ENCODE assay signal across 24 mouse cellular contexts in the genomic region with DNA sequence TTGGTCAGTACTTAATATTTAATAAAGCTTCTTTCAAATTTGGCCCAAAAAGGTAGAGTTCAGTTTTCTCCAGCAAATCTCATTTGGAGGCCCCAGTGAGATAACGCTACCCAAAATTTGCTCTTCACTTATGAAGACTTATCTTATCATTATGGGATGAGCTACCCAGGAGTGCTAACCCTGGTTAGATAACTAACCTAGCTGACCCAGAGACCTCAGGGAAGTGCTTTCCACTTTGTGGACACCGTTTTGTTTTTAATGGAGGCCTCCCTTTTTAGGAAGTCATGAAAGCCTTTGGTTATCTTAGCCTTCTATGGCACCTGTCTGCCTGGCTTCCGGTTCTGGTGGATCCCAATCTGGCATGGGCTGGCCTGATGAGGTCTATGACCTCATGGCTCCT.
"Had no signal": no experiment of that assay in that cellular context is flagged by ENCODE, and none has a peak within 500 bp of the region (broad histone marks: within the 10 kb centered on the region; RNA-seq: fewer than 3 reads in every experiment).

No protein-coding gene starts in this region.

- H3K9ac ChIP-seq: heart, embryonic 12.5 days; hindbrain, embryonic 13.5 days; hindbrain, embryonic 15.5 days; kidney, embryonic 15.5 days; limb, embryonic 13.5 days; limb, embryonic 15.5 days; liver, embryonic 14.5 days had no signal

- H3K9me3 ChIP-seq: heart, embryonic 10.5 days; heart, embryonic 12.5 days; hindbrain, embryonic 13.5 days; hindbrain, embryonic 15.5 days; kidney, embryonic 15.5 days; limb, embryonic 13.5 days; limb, embryonic 15.5 days had no signal

- H3K4me2 ChIP-seq: heart, embryonic 12.5 days; hindbrain, embryonic 13.5 days; hindbrain, embryonic 15.5 days; kidney, embryonic 15.5 days; limb, embryonic 13.5 days; limb, embryonic 15.5 days had no signal

- H3K36me3 ChIP-seq: heart, embryonic 10.5 days; heart, embryonic 12.5 days; hindbrain, embryonic 13.5 days; hindbrain, embryonic 15.5 days; kidney, embryonic 15.5 days; limb, embryonic 13.5 days had no signal

- H3K4me3 ChIP-seq: heart, embryonic 10.5 days; heart, embryonic 12.5 days; hindbrain, embryonic 13.5 days; hindbrain, embryonic 15.5 days; kidney, embryonic 15.5 days; layer of hippocampus, adult 2 months; limb, embryonic 13.5 days; limb, embryonic 15.5 days had no signal

- H3K27me3 ChIP-seq: heart, embryonic 12.5 days; hindbrain, embryonic 13.5 days; hindbrain, embryonic 15.5 days; kidney, embryonic 15.5 days; limb, embryonic 13.5 days; limb, embryonic 15.5 days had no signal

- H3K4me1 ChIP-seq: limb, embryonic 15.5 days had no signal

- DNase-seq: gastrocnemius, postnatal 14 days; gastrocnemius, postnatal 36 days; heart, adult 18-20 months; heart, postnatal 10 days; heart, postnatal 36 days; kidney, adult 11 months; kidney, adult 2 months; kidney, adult 9 months; kidney, postnatal 14 days; kidney, postnatal 4 days; layer of hippocampus, postnatal 36 days; left cerebral cortex, postnatal 4 days had no signal

- ATAC-seq: hindbrain, postnatal 0 days; intestine, embryonic 16.5 days had no signal

- H3K27ac ChIP-seq: heart, embryonic 10.5 days; hindbrain, embryonic 13.5 days; hindbrain, embryonic 15.5 days; hindbrain, postnatal 0 days; kidney, embryonic 15.5 days; kidney, postnatal 0 days; layer of hippocampus, adult 2 months; limb, embryonic 13.5 days; limb, embryonic 15.5 days; liver, embryonic 14.5 days had no signal
